Mouse (Mus musculus) left cerebral cortex, postnatal 4 days (tissue): ENCODE measurements around the gene Olfr171. TPM values are rescaled to one million over a fixed set of nuclear protein-coding genes. Genes with fewer than 3 reads are reported as not detected.
"Not testable (repeated sequence)": the region's sequence is repeated elsewhere in the genome, so short reads cannot be mapped to it uniquely, and the experiment has no call there.

Source experiments
- DNase-seq: peaks from one replicate; pipeline ENCODE4 v3.0.0-alpha.2; 2022
- intact Hi-C: fragments of 180-260 bp; cut with DNase I; formaldehyde crosslinking; loops from one replicate; pipeline ENCODE4 v1.15.1; 2025
- total RNA-seq, 2 experiments: library from RNA; stranded (reverse); gene quantifications; 2 replicates each; pipeline ENCODE4 v1.2.3; 2021

Olfr171 gene
- not detected for total RNA-seq

DNA sequence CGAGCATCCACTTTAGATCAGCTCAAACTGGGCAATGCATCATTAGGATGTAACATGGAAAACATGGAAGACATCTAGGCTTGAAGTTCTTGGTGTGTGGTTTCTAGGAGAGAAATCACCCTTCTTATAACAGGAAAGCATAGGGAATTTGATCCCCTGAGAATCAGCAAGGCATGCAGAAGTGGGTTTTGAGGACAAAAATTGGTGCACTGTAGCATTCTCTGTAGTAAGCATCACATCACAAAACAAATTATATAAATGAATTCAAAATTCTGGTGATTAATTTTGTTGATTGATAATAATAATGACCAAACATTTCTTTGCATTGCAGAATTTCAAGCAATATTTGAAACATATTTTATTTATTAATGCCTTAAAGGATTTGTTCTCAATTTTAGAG, at the start of gene Olfr171:
Olfr171 (minus strand) TSS at position 101 of the 400 bp plus-strand sequence.
- DNase-seq = no peak
- intact Hi-C loops = no loop called here

DNA sequence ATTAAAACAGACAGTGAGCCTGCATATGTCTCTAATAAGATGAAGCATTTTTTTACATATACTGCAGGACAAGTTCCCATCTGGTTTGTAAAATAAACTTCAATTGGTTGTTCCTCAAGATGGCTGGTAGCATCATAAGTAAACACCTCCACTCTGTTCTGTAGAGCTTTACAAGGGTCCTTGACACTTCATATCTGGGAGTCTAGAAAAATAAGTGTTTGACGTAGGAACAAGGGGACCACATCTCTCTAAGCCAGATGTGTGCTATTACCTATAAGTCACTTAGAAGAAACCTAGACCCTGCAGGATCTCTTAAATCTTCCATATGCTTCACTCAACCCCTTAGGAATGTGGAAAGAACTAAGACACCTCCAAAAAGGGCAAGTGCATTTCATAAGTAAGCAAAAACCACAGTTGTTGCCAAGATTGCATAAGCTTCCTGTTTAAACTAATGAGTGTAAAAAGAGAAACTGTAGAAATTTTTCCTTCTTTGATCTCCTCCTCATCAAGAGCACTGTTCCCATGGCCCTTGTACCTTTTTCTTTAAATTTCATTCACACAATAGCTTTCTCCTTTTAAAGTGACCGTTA, 41.1 kb upstream of the Olfr171 start:
- DNase-seq = no peak
- intact Hi-C loops = no loop called here

GRCm38 (mm10) chr16:19666312-19666711, 36.6 kb upstream of the Olfr171 start:
- intact Hi-C loops = no loop called here
- DNase-seq = no peak

GRCm38 (mm10) chr16:19611782-19612181, 17.9 kb downstream of the Olfr171 start, which contains the start of gene Olfr170:
Olfr170 (minus strand) TSS chr16:19611882.
- DNase-seq, intact Hi-C loops: not testable (repeated sequence)

DNA sequence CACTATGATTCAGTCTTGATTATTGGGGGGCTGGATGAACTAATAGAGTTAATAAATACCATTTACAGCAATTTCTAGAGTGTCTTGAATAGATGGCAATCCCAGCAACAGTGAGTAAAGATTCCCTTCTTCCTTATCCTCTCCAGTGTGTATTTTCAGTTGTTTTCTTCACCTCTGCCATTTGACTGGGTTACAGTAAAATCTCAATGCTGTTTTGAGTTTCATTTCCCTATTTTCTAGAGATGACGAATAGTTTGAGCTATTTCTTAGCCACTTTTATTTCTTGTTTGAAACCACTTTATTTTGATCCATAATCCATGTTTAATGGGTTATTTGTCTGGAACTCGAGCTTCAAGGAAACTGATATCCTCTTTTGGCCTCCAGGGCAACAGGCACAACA, 26.6 kb downstream of the Olfr171 start:
- intact Hi-C loops = no loop called here
- no peak for DNase-seq

Other genes starting within 250 kb of the Olfr171 start
- not detected for gene Olfr165, start 206.8 kb downstream of the Olfr171 start, total RNA-seq
- not detected for gene Olfr166, start 146.2 kb downstream of the Olfr171 start, total RNA-seq
- not detected for gene Olfr167, start 107.7 kb downstream of the Olfr171 start, total RNA-seq
- gene Olfr168, start 94.4 kb downstream of the Olfr171 start, total RNA-seq = not detected
- not detected for gene Olfr169, start 58.1 kb downstream of the Olfr171 start, total RNA-seq
- gene Olfr170, start 18.0 kb downstream of the Olfr171 start, total RNA-seq = not detected
- under 1 TPM; 0.10 to 0.18 TPM for gene Lamp3, start 76.5 kb upstream of the Olfr171 start, total RNA-seq
- gene B3gnt5, start 130.3 kb upstream of the Olfr171 start, total RNA-seq = 10 to 100 TPM; 28.9 to 37.2 TPM